Mouse (Mus musculus): Measurements from ENCODE around the gene Ap3d1.

DNA sequence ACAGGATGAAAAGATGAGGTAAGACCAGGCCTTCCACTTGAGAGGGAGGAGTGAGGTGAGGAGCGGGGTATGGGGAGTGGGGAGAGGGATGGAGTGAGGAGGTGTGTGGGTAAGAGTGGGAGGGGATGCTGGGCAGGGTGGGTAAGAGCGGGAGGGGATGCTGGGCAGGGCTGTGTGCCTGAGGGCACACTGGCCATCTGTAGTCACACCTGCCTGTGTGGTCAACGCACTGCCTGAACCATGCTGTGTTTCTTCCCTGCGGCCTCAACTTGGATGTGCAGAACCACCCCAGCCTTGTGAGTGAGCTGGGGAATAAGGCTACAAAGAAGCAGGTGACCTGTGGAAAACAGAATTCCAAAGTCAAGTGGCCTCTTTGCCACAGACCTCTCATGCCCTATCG lies 37.6 kb downstream of the Ap3d1 start:
- TF ChIP-seq POLR2A (IDR thresholded peaks at IDR 0.05; ENCODE audit: insufficient read length, low read depth) (no peak), TCF12 (IDR thresholded peaks at IDR 0.05; ENCODE audit: insufficient read depth, poor library complexity, severe bottlenecking) (no peak), USF1 (IDR thresholded peaks at IDR 0.05; ENCODE audit: low read depth) (no peak), E2F4 (IDR thresholded peaks at IDR 0.05; ENCODE audit: insufficient read depth) (no peak), MAX (IDR thresholded peaks at IDR 0.05; ENCODE audit: low read depth) (no peak), POLR2AphosphoS2 (IDR thresholded peaks at IDR 0.05; ENCODE audit: insufficient read length, low read depth) (peak; percentile 89), CEBPB (IDR thresholded peaks at IDR 0.05; ENCODE audit: insufficient read depth, poor library complexity, severe bottlenecking) (no peak)

All from myocyte (in vitro differentiated cells).